Mouse (Mus musculus) left cerebral cortex, adult 8-10 months (tissue): ENCODE measurements around the gene Stambp. TPM values are rescaled to one million over a fixed set of nuclear protein-coding genes. Genes with fewer than 3 reads are reported as not detected.
"Not testable (repeated sequence)": the region's sequence is repeated elsewhere in the genome, so short reads cannot be mapped to it uniquely, and the experiment has no call there.

ENCODE experiments used
- DNase-seq, 2 experiments: peaks; one replicate each; pipeline ENCODE4 v3.0.0; 2022; ENCODE audit warnings: low spot score in 2 of 2
- total RNA-seq, 4 experiments: library from RNA; stranded (reverse); gene quantifications; 2 replicates each; pipeline ENCODE4 v1.2.4; 2022

Gene Stambp
- total RNA-seq = 10 to 100 TPM; 32.9 to 39.3 (median 37.3) TPM

DNA sequence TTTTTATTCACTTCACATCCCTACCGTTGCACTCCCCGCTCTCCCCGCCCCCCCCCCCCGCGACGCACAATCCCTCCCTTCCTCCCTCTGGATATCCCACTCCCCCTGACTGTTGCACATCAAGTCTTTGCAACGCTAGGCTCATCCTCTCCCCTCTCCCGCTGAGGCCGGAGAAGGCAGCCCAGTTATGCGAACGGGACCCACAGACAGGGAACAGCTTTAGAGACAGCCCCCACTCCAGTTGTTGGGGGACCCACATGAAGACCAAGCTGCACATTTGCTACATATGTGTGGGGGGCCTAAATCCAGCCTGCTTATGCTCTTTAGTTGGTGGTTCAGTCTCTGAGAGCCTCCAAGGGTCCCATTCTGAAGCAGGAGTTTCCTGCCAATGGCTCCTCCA, at the start of gene Stambp:
Gene Stambp, minus strand, starts transcription at position 59 of the 400 bp plus-strand sequence.
- no peak for DNase-seq

DNA sequence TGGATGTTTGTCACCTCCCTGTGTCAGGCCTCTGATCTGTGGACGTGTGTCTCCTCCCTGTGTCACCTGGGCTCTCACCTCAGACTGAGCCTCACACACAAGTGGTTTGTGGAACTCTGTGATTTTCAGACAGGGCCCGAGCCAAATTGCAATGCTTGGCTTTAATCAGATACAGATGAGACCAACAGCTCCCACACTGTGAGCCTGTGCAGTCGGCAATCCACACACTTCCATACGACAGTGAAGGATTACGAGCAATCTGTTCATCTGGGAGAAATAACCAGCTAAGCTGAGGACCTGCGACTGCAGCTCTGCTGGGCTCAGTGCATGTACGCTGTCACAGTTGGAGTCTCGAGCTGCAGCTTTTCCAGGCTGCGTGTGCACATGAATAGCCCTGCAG, 47.4 kb upstream of the Stambp start:
- no peak for DNase-seq

DNA sequence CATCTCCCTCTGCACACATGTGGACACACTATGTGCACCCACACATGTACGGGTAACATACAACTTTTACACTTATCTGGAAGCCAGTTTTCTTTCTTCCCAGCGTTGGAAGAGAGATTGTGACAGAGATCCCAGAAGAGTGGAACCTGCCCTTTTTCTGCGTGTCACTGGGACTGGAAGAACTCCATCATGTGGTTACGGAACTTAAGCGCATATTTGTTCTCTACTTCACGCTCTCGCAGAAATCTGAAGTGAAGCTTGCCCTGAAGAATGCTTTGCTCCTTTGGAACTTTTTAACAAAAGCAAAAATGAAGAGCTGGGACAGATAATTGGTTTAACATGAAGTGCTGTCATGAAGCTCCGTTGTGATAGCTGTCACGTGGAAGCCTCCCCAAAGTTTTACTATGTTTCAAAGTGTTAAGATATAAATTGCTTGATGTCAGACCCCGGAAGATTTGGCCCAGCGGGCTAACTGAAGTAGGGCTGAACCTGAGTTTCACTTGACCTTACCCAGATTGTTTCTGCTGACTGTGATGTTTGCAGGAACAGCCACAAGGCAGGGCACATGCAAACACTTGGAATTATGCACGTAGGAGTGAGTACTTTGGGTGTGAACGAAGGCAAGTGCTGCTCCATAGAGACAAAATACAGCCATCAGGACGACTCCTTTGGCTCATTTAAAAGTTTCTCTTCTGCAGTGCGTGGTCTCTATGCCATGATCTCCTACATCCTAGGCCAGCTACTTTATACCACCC, 45.2 kb upstream of the Stambp start:
- no peak for DNase-seq

DNA sequence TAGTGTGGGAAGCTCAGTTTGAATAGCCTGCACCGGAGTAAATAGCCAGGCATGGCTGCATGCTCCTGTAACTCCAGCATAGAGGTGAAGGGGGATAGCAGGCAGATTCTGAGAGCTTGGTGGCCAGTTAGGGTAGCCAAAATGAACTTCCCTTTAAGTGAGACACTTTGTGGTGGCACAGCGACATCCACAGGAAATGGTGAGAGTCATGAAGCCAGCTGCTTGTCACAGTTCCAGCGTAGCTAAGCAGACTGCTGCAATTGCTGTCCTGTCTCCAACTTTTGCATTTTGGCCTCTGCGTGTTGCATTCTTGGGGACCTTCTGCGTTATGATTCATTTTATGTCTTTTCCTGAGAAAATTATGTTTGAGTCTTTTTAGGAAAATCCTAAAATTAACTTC, 44.0 kb upstream of the Stambp start:
- no peak for DNase-seq

DNA sequence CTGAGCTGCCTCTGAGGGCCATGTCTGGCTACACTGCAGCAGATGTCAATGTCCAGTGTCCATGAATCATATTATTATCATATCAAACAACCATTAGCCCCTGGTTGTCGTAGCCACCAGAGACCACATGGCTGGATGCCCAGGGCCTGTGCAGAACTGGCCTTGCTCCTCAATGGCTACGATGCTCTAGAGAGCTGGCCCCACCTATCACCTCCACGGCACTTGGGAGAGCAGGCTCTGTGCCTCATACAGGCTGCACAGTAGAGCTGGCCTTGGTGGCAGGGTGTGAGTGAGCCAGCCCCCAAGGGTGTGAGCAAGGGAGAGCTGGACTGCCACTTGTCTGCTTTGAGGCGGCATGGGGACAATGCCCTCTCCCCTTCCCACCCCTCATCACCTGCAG, 41.9 kb upstream of the Stambp start:
- DNase-seq = no peak

DNA sequence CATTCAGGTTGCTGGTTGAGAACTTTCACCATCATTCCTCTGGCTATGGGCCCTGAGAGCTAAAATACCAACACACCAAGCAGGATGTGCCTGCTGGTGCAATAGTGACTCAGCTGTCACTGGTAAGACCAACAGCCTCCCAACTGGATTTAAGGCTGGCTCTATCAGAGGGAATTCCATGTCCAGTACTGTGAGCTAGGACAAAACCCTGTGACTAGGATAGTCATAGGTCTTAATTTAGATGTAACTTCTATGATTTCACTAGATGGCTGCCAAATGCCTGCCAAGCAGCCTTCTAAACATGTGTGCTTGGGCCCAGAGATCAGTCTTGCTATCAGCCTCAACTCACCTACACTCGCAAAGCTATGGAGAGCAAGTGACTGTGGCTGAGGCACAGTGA, 40.4 kb upstream of the Stambp start:
- peak in 1 of 2 experiments; percentile 19 for DNase-seq

DNA sequence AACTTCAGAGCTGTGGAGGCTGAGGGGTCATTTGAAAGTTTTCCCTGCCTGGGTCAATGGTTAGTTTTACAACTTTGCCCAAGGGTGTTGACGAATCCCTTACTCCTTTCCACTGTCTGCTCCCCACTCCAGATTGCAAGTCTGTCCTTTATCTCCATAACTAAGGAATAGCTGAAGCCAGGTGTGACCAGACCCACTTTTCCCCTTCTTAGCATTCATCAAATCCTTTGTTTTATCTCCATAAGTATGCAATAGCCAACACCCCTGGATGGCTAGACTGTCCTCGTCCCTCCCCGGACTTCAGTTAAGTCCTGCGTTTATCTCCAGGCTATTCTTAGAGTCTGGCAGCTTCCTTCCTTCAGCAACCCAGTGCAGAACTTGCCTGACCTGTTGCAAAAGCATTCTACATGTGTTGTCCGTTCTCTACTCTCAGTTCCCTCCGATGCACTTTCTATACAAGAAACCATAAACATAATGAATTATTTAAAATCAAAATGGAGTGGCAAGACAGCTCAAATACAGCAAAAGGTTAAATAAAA, 27.2 kb upstream of the Stambp start:
- DNase-seq = no peak

DNA sequence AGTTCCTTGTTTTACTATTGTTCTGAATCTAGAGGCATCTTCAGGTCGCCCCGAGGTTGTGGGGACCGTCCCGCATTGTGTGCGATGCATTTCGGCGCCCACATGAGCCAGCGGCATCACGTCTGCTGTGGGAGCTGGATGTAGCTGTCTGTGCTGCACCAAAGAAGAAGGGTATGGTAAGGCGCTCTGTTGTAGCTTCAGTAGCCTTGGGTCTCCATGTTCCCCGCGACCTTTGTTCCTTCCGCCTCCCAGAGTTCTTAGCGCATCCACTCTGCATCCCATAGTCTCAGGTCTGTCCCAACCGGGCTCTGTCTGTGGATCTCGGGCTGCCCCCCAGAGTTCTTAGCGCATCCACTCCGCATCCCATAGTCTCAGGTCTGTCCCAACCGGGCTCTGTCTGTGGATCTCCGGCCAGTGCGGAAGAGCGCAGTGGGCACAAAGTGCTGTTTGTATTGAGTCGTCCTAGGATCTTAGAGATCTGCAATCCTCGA, 26.6 kb upstream of the Stambp start:
- no peak for DNase-seq

DNA sequence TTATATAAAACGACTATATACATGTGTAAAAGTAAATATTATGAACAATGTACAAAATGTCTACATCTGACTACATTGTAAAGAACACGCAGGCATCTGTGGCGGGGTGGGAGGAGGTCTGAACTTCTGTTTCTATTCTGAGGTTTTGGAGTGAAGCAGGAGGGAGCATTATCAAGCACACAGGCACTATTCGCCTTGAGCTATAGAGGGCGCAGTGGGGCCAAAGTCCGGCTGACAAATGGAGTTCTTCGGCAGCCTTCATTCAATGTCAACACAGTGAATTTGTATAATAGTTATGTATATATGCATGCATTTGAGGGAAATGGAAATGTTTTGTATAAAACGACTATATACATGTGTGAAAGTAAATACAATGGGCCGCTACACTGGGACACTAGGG, 26.1 kb upstream of the Stambp start:
- peak in 1 of 2 experiments; percentile 17 for DNase-seq

DNA sequence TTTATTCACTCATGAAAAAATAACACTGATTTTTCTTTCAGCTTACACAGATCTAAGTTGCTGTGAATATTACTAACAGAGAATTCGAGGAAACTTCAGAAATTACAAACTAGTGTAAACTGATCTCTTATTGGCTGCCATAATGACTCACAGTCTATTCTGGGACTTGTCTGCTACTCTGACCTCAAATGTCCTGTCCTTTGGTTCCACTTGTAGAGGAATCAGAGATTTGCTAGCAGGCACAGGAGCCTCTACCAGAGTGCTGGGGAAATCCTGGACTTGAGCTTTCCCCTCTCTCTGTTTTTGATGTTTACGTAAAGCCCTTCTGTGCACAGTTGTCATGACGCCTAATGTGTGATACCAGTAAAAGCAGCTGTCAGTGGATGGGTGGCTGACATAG, 25.5 kb upstream of the Stambp start:
- no peak for DNase-seq

DNA sequence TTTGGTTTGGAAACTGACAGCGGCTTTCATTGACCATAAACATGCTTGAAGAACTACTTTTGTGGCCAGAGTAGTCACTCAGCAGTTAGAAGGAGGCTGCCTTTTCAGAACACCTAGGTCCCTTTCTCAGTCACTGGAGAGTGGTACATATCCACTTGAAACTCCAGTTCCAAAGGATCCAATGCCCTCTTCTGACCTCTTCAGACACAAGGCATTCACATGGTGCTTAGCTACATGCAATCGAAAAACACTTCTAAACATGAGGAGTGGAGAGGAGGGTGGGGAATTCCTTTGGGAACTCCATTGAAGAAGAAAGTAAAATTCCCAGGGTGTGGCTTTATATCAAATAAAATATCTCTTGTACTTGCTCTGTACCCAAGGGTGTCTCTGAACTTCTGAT, 22.5 kb upstream of the Stambp start:
- no peak for DNase-seq

DNA sequence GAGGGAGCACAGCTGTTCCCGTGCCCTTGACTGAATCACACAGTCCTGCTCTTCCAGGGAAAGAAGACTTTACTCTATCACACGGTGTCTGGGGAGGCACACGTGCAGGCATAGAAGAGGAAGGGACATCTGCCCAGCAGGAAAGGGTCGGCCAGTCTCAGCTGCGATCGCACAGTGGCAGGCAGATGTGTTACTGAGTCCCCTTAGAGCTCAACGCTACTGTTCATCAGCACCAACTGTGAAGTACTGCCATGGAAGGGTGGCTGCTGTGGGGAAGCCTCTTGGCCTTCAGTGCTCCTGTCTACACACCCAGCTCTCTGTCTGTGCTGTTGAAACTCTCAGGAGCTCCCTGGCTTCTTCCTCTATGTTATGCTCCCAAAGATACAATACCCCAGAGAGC, 21.4 kb upstream of the Stambp start:
- no peak for DNase-seq

DNA sequence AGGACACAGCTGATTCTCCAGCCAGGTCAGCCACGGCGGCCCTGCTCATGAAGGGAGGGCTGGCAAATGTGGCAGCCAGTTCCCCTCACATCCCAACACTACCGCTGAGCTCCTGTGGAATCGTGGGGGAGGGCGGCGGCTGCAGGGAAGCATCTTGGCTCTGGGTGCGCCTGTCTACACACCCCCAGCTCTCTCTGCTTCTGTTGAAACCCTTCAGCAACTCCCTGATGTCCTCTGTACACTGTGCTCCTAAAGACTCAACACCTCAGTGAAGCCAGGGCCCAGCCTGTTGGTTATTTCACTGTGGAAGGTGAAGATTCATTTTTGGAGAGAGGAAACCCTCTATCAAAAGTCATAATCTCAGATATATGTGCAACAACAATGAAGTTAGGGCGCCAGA, 19.5 kb upstream of the Stambp start:
- DNase-seq = no peak

DNA sequence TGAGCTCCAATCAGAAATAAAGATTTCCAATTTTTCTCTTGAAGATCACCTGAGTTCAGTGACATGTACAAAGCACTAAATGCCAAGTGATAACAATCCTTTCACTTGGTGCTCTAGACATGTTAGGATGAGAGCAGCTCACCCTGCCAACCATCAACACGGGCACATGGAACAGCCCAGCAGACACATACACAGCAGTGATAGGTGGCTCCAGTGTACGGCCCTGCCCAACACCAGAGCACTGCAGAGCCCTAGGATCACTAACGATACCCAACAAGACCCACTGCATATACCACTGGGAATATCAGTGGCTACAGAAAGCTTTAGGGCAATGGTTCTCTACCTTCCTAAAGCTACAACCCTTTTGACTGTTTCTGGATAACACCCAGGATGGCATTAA, 17.8 kb upstream of the Stambp start:
- DNase-seq = no peak

DNA sequence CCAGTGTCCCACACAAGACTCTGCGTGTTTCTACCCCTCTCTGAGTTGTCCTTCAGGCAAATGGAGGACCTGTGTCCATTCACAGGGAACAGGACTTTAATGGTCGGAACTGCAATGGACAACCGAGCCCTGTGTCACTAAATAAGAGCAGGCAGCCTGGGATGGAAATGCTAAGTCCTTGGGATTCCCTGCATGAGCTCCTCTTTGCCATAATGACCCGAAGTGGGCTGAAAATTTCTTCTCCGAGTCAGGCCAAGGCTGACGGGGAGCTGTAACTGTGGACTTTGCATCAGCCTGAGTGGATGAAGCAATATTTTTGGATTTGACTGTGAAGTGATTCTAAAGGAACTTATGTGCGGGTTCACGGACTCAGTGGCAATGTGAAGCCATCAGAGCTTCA, 14.7 kb upstream of the Stambp start:
- DNase-seq = not testable (repeated sequence)

DNA sequence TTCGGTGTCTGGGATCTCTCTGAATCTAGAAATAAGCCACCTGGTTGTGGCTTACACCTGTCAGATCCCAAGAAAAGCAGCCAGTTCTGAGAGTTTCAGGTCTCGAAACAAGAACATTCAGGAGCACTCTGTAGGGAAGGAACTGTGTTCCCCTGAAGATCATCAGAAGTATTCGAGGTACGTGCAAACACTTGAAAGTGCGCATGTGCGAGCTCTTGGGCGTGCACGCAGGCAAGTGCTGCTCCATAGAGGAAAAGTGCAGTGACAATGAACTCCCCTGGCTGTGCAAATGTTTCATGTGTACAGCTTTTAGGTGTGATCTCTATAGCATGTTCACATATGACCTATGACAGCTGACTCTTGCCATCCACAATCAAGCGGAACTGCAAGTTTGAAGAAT, 12.8 kb upstream of the Stambp start:
- DNase-seq = not testable (repeated sequence)

DNA sequence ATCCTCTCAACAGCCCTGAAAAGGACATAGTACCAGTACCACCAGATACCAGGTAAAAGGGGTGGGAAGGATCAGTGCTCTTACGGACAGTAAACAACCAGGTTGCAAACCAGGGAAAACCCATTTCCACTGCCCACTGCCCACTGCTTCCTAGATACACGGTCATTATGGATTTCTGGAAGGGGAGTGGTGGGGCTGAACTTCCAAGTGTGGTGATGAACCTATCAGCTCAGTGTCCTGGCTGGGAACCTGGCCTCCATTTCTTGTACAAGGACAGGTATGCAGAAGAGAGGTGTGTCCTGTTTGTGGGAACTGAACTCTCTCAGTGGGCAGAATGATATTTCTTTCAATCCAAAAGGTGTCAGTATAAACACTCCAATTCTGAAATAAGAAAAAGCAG, 11.1 kb upstream of the Stambp start:
- DNase-seq = no peak

DNA sequence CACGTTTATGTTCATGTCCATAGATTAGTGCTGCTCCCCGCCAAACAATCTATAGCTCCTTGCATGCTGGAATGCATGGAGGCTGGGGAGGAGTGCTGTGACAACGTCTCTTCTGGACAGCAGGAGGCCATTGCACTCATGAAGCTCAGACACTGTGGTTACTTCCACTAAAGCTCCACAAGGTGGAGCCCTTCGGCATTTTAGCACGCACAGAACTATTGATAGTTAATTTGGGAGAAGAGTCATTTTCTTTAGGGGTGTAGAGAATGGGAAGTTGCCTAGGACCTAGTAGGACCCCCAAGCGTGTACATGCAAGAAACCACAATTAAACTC, 10.4 kb upstream of the Stambp start:
- DNase-seq = no peak

DNA sequence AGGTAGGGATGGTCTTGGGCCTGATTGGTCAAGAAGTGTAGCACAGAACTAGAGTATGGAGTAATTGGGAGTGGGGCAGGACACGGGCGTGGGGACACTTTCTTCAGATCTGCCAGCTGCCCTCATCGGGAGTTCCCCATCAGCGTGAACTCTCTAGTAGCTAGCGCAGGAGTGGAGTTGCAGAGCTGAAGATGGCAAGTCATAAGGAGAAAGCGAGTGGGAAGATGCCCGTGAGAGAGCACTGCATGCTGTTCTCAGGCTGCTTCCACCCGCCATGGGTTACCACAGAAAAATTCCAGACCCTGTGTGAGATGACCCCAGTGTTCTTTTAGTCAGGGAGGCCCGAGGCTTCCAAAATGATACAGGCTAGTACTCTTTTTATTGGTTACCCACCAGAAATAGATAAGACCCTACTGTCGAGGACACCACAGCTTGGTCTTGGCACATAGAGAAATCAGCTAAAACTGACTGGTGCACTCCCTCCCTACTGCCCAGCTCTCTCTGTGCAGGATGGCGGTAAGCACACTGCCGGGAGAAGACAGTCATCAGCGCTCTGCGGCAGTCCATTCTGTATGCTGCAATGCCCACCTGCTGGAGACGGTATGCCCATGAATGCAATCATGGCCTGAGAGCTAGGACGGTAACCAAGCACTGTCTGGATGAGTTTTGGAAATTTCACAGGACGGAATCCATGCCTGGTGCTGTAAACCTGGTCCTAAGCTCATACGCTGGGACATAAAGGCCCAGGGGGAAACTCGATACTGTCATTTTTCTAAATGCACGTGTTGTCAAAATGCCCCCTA, 9.8 kb upstream of the Stambp start:
- no peak for DNase-seq

DNA sequence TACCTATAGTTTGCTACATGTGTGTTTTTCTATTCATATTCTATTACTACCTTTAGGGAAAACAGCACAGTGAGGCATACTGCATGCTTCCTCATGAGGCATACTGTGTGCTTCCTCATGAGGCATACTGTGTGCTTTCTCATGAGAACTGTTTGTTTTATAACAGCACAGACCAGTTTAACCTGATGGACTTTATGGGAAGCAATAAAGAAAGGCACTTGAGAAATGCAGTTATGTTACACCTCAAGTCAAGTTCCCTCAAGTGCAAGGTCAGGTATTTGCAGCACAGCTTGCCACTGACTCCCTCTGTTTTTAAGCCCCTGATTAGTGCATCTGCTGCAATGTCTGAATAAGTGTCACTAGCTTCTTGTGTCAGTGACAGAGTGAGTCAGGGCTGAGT, 5.0 kb upstream of the Stambp start:
- no peak for DNase-seq

DNA sequence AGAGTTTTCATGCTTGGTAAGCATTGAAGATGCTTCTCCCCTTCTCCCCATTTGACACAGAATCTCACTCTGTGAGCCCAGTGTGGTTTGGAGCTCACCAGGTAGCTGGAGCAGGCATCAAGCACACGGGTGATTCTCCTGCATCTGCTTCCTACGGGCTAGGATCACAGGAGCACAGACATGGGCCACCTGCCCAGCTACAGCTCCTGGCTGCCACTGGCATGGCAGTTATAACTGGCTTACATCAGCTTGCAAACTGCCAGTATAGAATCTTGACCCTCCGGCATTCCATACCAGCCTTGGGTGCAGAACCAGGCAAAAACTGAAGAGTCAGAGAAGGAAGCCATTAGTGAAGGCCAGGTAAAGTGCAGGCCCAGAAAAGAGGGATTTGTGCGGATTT, 3.1 kb upstream of the Stambp start:
- no peak for DNase-seq

DNA sequence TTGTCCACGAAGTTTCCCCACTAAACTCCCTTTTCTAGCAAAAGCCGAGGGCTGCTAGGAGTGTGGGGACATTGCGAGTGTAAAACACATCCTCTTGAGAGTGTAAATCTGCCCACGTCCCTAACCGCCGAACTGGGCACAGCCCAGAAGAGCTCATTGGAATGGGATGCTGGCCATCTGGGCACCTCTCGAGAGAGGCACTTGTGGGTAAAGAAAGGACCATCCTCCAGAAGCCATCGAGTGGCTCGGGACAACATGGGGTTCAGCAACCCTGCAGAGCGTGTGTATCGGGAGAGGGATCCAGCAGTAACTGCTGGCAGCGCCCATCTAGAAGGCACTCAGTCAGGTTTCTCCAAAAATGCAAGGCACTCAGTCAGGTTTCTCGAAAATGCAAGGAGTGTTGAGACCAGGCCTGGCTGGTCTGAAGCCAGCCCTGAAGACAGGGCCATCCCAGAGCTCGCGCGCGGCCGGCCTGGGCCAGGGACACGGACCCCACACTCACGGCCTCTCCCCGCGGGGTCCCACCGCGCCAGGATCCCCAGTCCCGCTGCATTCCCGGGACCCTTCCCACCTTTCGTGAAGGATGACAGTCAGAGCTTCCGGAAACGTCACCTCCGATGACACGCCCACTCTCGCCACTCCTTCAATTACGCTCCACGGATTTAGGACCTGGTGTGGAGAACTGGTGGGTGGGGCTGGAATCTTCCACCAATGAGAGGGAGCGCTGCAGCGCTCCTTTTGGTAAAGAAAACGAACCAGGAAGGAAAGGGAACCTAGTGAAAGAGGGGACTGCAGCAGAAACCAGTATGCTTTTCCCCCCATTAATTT, 475 bp downstream of the Stambp start:
- DNase-seq = peak; percentile 78 to 92
